Mouse (Mus musculus) E14TG2a.4 (cell line): ENCODE measurements around the gene 2810004N23Rik.
A peak's percentile ranks its signal among the peaks of the same experiment; 100 is the strongest.

Source experiments
- H3K27me3 ChIP-seq: 2 replicates; pipeline ENCODE4 v1.6.1; 2014; ENCODE audit warnings: low read length, control low read depth; ENCODE audit not compliant: insufficient read depth
- H3K36me3 ChIP-seq: 2 replicates; pipeline ENCODE4 v1.6.1; 2014; ENCODE audit warnings: low read length, control low read depth; ENCODE audit not compliant: insufficient read depth
- H3K4me1 ChIP-seq: replicated peaks from 2 replicates; pipeline ENCODE4 v1.6.1; 2014; ENCODE audit warnings: low read depth, low read length, control low read depth
- H3K4me3 ChIP-seq: replicated peaks from 2 replicates; pipeline ENCODE4 v1.5.1; 2014; ENCODE audit warnings: mild to moderate bottlenecking, low read length
- H3K9me3 ChIP-seq: 2 replicates; pipeline ENCODE4 v1.6.1; 2014; ENCODE audit warnings: low read length, control low read depth
- CTCF ChIP-seq: conservative IDR thresholded peaks from 2 replicates; pipeline ENCODE4 v1.5.1; 2014; ENCODE audit warnings: low read length
- NANOG ChIP-seq: IDR thresholded peaks from 2 replicates; pipeline ENCODE4 v1.6.1; 2014; ENCODE audit warnings: borderline replicate concordance, low read length, mixed read lengths
- POU5F1 ChIP-seq: IDR thresholded peaks from 2 replicates; pipeline ENCODE4 v1.6.1; 2014; ENCODE audit warnings: low read length, borderline replicate concordance

Gene 2810004N23Rik

DNA sequence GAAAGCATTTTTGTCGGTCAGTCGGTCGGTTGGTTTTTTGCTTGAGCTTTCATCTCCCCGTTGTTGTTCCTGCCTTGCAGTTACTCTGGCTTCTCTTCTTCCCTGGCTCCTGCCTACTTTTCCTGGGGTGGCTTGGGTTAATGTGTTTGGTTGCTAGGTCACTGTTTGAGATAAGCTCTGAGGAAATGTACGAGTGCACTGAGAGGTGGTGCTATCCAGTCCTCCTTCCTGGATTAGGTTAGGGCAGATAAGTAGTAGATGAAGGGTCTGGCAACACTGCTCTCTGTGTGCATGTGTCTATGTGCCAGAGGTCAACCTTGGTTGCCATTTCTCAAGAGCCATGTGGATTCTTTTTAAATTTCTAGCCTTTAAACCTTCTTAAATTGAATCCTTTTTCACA, 9.8 kb upstream of the 2810004N23Rik start:
- no peaks in the 10 kb centered on the region for H3K9me3 ChIP-seq
- H3K4me3 ChIP-seq = no peak overlapping the region
- H3K27me3 ChIP-seq = no peaks in the 10 kb centered on the region
- H3K4me1 ChIP-seq = peaks cover 60% of the 10 kb centered on the region
- H3K36me3 ChIP-seq = peaks cover 89% of the 10 kb centered on the region
- TF ChIP-seq NANOG = no peak
- no peak for TF ChIP-seq POU5F1
- no peak for TF ChIP-seq CTCF

DNA sequence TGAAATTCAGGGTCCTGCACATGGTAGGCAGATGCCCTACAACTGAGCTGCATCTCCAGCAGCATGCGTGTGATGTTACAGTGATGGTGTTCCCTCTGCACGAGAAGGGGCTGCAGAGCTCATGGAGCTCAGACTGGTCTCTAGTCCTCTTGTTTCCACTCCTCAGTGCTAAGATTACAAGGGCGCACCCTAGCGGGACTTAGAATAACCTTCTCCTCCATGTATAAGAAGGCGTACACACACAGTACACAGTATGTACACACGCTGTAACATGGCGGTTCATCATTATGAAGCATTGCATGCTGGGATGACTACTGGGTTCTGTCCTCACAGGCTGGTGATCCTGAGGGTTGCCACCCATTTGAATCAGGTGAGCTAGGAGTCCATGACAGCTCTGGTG, 9.2 kb upstream of the 2810004N23Rik start:
- TF ChIP-seq NANOG (no peak), POU5F1 (no peak), CTCF (peak; percentile 24; the same call in 1 of the 2 replicates)
- Histone ChIP-seq H3K4me3 (no peak overlapping the region), H3K9me3 (no peaks in the 10 kb centered on the region), H3K4me1 (peaks cover 66% of the 10 kb centered on the region), H3K36me3 (peaks cover 89% of the 10 kb centered on the region), H3K27me3 (no peaks in the 10 kb centered on the region)

DNA sequence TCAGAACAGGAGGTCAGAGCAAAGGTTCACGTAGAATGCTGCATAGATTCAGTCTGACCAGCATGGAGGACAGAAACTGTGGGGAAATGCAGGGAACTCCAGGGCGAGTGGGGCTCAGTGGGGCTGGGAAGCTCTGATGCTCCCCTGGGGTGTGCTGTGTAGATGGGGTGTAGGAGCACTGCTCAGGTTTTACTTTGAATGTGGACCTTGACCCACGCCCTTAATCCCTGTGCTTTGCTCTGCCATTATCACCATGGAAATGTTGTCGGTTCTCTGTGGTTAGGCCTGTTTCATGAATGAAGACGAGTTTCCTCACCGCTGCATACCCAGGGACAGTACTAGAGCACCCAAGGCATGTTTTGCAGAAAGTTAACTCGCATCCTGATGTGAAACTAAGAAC, 8.6 kb upstream of the 2810004N23Rik start:
- H3K27me3 ChIP-seq = no peaks in the 10 kb centered on the region
- H3K9me3 ChIP-seq = no peaks in the 10 kb centered on the region
- peaks cover 88% of the 10 kb centered on the region for H3K36me3 ChIP-seq
- TF ChIP-seq CTCF = no peak
- no peak for TF ChIP-seq NANOG
- no peak for TF ChIP-seq POU5F1
- H3K4me3 ChIP-seq = no peak overlapping the region
- peaks cover 71% of the 10 kb centered on the region for H3K4me1 ChIP-seq

DNA sequence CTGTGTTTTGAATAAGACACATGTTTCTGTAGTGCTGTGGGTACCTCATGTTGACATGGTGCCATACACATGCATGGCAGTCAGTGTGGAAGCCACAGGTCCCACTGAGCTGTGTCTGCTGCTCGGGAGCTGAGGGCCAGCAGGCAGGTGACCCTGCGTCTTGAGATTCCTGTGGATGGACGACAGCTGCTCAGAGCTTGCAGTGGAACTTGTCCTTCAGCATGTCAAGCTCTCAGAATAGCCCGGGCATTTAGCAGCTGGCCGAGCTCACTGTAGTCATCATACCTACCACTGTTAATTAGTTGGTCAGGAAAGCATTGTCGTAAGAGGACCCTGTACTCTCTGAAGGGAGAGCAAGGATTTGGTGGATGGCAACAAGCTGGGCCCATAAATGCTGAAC, 6.8 kb upstream of the 2810004N23Rik start:
- H3K4me1 ChIP-seq = peaks cover 88% of the 10 kb centered on the region
- no peak overlapping the region for H3K4me3 ChIP-seq
- no peaks in the 10 kb centered on the region for H3K27me3 ChIP-seq
- peaks cover 88% of the 10 kb centered on the region for H3K36me3 ChIP-seq
- TF ChIP-seq CTCF (no peak), NANOG (no peak), POU5F1 (no peak)
- H3K9me3 ChIP-seq = no peaks in the 10 kb centered on the region

DNA sequence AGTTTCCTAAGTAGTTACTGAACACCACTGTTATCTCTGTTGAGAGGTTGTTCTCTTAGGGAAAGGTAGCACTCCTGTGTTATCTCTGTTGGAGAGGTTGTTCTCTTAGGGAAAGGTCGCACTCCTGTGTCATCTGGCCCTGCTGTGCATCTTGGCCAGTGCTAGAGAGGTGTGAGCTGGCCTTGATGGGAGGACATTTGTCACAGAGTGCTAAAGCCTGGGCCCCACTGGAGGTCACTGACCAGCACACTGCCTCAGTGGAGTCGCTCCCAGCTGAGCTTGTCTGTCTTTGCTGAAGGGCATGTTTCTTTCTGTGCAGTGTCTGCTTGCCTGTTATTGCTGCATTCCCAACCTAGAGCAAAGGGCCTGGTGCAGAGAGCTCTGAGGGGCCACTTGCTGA, 4.2 kb upstream of the 2810004N23Rik start:
- no peak overlapping the region for H3K4me3 ChIP-seq
- TF ChIP-seq CTCF (no peak), NANOG (no peak), POU5F1 (no peak)
- H3K27me3 ChIP-seq = no peaks in the 10 kb centered on the region
- H3K4me1 ChIP-seq = peaks cover 77% of the 10 kb centered on the region
- H3K36me3 ChIP-seq = peaks cover 62% of the 10 kb centered on the region
- no peaks in the 10 kb centered on the region for H3K9me3 ChIP-seq

DNA sequence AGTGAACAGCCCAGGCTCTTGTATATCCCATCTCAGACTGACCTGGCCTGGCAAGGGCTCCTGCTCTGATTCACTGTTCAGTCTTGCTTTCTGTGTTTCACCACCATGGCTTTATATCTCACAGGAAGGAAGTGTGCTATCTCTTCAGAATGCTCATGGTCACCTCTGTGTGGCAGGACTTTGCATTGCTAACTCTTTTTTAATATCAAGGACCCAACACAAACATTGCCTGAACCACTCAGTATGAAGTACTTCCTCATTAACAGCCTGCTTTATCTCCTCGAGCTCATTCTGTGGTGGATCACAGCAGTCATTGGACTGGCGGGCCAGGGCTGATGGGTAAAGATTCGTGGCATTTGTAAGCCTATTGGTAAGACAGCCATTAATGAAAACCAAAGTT, 3.7 kb upstream of the 2810004N23Rik start:
- peaks cover 75% of the 10 kb centered on the region for H3K4me1 ChIP-seq
- no peak for TF ChIP-seq NANOG
- no peak for TF ChIP-seq POU5F1
- no peak for TF ChIP-seq CTCF
- H3K4me3 ChIP-seq = no peak overlapping the region
- no peaks in the 10 kb centered on the region for H3K27me3 ChIP-seq
- H3K9me3 ChIP-seq = no peaks in the 10 kb centered on the region
- peaks cover 59% of the 10 kb centered on the region for H3K36me3 ChIP-seq

DNA sequence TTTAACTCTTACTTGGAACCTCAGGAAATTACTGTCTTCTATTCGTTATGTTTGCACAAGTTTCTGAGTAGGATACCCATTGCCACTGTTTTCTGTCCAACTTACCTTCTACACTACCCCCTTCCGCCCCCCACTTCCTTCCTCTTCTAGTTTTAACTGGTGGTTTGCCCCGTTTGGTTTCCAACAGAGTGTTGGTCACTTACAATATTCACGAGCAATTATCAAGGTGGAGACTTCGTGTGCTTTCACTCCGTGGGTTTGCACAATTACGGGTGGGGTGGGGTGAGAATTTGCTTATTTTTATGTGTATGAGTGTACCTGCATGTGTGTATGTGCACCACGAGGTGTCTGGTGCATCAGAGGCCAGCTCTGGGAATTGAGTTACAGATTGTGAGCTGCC, 809 bp upstream of the 2810004N23Rik start:
- TF ChIP-seq POU5F1 (no peak), NANOG (no peak), CTCF (no peak)

DNA sequence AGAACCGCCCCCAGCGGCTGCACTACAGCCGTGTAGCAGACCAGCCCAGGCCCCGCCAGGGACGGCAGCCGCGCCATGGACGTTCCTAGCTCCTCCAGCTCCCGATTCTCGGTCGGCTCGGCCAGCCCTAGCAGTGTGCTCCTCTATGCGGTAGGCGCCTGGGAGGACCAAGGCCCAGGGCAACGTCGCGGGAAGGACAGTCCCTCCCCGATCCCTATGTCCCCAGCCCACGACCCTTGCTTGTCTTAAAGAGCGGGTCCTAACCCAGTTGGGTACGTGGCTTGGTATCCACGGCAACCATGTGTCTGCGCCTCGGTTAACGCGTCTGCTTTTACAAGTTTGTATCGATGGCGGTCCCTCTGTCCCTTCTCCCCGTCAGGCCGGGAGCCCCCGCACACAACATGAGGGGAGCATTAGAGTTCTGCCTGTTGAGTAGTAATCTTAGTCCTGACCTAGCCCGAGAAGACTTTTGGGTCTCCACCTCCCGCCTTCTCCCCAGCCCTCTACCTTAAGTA, 300 bp upstream of the 2810004N23Rik start:
- H3K9me3 ChIP-seq = no peaks in the 10 kb centered on the region
- no peak for TF ChIP-seq POU5F1
- no peak for TF ChIP-seq CTCF
- TF ChIP-seq NANOG = no peak
- H3K4me1 ChIP-seq = peaks cover 79% of the 10 kb centered on the region
- peaks cover 65% of the 10 kb centered on the region for H3K36me3 ChIP-seq
- no peaks in the 10 kb centered on the region for H3K27me3 ChIP-seq
- peak overlapping the region; percentile 99 for H3K4me3 ChIP-seq

More for the DNA sequence above, 809 bp upstream of the 2810004N23Rik start:
- Histone ChIP-seq H3K9me3 (no peaks in the 10 kb centered on the region), H3K4me1 (peaks cover 79% of the 10 kb centered on the region), H3K36me3 (peaks cover 65% of the 10 kb centered on the region), H3K4me3 (peak overlapping the region; percentile 99), H3K27me3 (no peaks in the 10 kb centered on the region)

DNA sequence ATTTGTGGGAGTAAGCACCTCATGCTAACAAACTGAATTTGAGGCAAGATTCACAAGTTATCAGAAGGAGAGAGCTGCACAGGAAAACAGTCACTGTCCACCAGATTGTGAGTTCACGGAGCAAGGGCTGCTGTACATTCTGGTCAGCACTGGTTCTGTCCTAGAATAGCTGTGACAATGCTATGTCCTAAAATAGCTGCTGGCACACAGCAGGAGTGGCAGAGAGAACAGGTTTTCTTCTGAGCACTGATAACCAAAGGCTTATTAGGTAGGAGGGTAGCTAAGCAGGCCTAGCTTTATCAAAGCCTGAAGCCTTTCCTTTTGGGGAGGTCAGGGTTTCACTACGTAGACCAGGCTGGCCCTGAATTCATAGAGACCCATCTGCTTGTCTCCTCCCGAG, 2.7 kb downstream of the 2810004N23Rik start:
- Histone ChIP-seq H3K36me3 (peaks cover 71% of the 10 kb centered on the region), H3K4me1 (peaks cover 76% of the 10 kb centered on the region), H3K27me3 (no peaks in the 10 kb centered on the region), H3K4me3 (no peak overlapping the region; the same call in 1 of the 2 replicates), H3K9me3 (no peaks in the 10 kb centered on the region)
- TF ChIP-seq POU5F1 = no peak
